Mouse (Mus musculus) spleen, adult 2 months (tissue): ENCODE measurements at regions not wholly inside any gene's neighbourhood (a gene's known extent, or its start where the extent isn't known, plus 50 kb on each side); places are given as distances from the start of the nearest gene placed in this dataset.

Experiments
- CTCF ChIP-seq: fragments of 200-500 bp; IDR thresholded peaks from 2 replicates; pipeline ENCODE4 v1.5.1; 2011; ENCODE audit warnings: mild to moderate bottlenecking, inconsistent platforms; ENCODE audit not compliant: insufficient read depth, insufficient read length, insufficient replicate concordance; ENCODE audit errors: extremely low read depth
- POLR2A ChIP-seq: fragments of 200-500 bp; IDR thresholded peaks from 2 replicates; pipeline ENCODE4 v1.6.1; 2011; ENCODE audit warnings: low read depth, low read length, inconsistent platforms

DNA sequence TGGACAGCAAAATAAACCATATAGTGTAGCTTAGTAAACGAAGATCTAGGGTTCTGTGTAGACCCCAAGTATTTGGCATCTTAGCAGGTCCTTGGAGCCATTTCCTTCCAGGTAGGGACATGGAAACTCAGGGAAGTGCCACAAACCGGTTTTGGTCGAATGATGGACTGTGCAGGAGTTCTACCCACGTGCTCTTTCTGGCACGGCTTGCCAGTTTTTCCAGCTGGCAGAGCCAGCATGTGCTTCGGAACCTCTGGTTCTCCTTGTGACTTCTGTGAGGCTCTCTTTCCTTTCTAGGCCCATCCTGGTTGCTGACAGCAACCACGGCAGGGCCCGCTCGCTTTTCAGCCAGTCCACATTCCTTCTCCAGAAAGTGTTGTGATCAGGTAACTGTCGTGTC lies 291.4 kb downstream of the Kcnrg start:
- TF ChIP-seq CTCF (no peak), POLR2A (no peak)
